In the genomic region with DNA sequence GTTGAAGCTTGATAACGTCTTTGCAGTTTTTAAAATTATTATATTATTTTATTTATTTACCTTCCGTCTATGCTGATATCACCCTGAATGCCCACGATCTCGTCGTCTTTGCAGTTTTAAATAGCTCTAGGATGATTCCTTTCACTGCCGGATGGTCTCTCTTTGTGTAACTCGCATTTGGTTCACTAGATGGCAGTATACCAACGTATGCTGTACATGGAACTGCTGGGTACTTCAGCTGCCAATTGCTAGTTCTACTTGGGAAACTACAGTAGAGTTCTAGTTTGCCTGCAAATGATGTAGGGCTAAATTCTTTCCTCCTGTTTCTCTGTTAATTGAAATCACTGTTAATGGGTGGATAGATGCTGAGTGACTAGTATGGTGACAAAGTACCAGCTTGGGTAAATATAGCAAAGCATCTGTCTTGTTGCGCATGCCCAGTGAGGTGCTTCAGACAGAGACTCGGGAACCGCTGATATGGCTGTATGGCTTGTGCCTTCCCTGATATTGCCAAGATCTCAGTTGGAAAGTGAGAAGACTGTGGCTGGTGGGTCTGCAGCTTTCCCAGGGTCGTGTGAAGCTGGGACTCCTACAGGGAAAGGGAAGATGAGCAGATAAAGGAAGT, we compare ENCODE assay signal across 9 mouse cellular contexts. TPM values are rescaled to one million over a fixed set of nuclear protein-coding genes. Genes with fewer than 3 reads are reported as not detected.
A peak's percentile ranks its signal among the peaks of the same experiment; 100 is the strongest.
DNase-seq lines count a peak whose midpoint lies in the region; ATAC-seq and TF ChIP-seq lines count a peak whose summit lies in the region.
"Had no signal": no experiment of that assay in that cellular context is flagged by ENCODE, and none has a peak within 500 bp of the region (broad histone marks: within the 10 kb centered on the region; RNA-seq: fewer than 3 reads in every experiment).

No protein-coding gene starts in this region.

- no peak overlapping the region for H3K4me3 ChIP-seq in spleen, adult 2 months (ENCODE audit: extremely low read depth, insufficient read depth, insufficient read length)
- no peak overlapping the region for H3K4me3 ChIP-seq in limb, embryonic 13.5 days
- H3K4me3 ChIP-seq: stomach, embryonic 15.5 days had no signal

- no peak overlapping the region for H3K9ac ChIP-seq in limb, embryonic 13.5 days
- H3K9ac ChIP-seq: stomach, embryonic 15.5 days had no signal

- H3K4me1 ChIP-seq in spleen, adult 2 months (ENCODE audit: control insufficient read depth, insufficient read depth, insufficient read length): no peaks in the 10 kb centered on the region
- 0 out of 2 replicates have a peak, but pooled peaks cover 3% of the 10 kb centered on the region for H3K4me1 ChIP-seq in limb, embryonic 13.5 days
- H3K4me1 ChIP-seq: stomach, embryonic 15.5 days had no signal

- no peak overlapping the region for H3K4me2 ChIP-seq in limb, embryonic 13.5 days (replicated peaks)
- H3K4me2 ChIP-seq: stomach, embryonic 15.5 days had no signal

- TF ChIP-seq CTCF in spleen, adult 2 months (IDR thresholded peaks at IDR 0.05; ENCODE audit: extremely low read depth, insufficient read depth, insufficient read length, insufficient replicate concordance): peak; percentile 18; the same call in 1 of the 2 replicates

- no peaks in the 10 kb centered on the region for H3K36me3 ChIP-seq in spleen, adult 2 months (ENCODE audit: control insufficient read depth, insufficient read depth, low read length)
- peaks cover 8% of the 10 kb centered on the region for H3K36me3 ChIP-seq in limb, embryonic 13.5 days
- H3K36me3 ChIP-seq: stomach, embryonic 15.5 days had no signal

- ATAC-seq in limb, embryonic 13.5 days (ENCODE audit: low FRiP score, low read depth): peak; percentile 59; the same call in 1 of the 2 replicates
- peak; percentile 64; the same call in 1 of the 2 replicates for ATAC-seq in neutrophil, adult 5-6 weeks (ENCODE audit: extremely low read depth, insufficient number of reproducible peaks, low FRiP score, poor library complexity, severe bottlenecking)

- no peaks in the 10 kb centered on the region for H3K27me3 ChIP-seq in spleen, adult 2 months (ENCODE audit: control insufficient read depth, insufficient read depth, low read length)
- no peaks in the 10 kb centered on the region for H3K27me3 ChIP-seq in limb, embryonic 13.5 days
- H3K27me3 ChIP-seq: stomach, embryonic 15.5 days had no signal

- H3K27ac ChIP-seq in spleen, adult 2 months (ENCODE audit: insufficient read depth, low read length): no peak overlapping the region
- no peak overlapping the region for H3K27ac ChIP-seq in limb, embryonic 13.5 days
- H3K27ac ChIP-seq: stomach, embryonic 15.5 days had no signal

- no peak for TF ChIP-seq POLR2A in spleen, adult 2 months (IDR thresholded peaks at IDR 0.05; ENCODE audit: low read depth, low read length)

- H3K9me3 ChIP-seq in limb, embryonic 13.5 days: no peaks in the 10 kb centered on the region
- H3K9me3 ChIP-seq: stomach, embryonic 15.5 days had no signal

- WGBS in spleen, adult 2 months: 31% methylated on average over 12 of the region's 12 CpGs
- 35% methylated on average over 12 of the region's 12 CpGs for WGBS in limb, embryonic 13.5 days

- DNase-seq in spleen, adult 2 months (ENCODE audit: low read depth in 1 of 2, low spot score in 2 of 2): peak; percentile 34
- no peak for DNase-seq in spleen, adult 12 weeks (ENCODE audit: low spot score)
- DNase-seq in c-Kit-positive CD71-negative TER-119-negative erythroid progenitor cells, embryonic 14.5 days (ENCODE audit: low read depth): peak; percentile 46
- DNase-seq in forelimb bud, embryonic 11.5 days (ENCODE audit: low read depth, low spot score): peak; percentile 85
- peak; percentile 80 for DNase-seq in hindlimb bud, embryonic 11.5 days (ENCODE audit: extremely low spot score, low read depth, low spot score)
- no peak for DNase-seq in urinary bladder, postnatal 10 days (ENCODE audit: low spot score)

RNA-seq across cellular contexts. Expression of gene Tvp23b, which starts 22.6 kb away (rescaled TPM):
- 5.1 and 6.2 TPM in 2 replicates for polyA plus RNA-seq in spleen, adult 2 months (2012; rRNA removed)
- 64.2 and 67.1 TPM in 2 replicates for polyA plus RNA-seq in limb, embryonic 13.5 days (2015; fragmentation: Nextera tagmentation; extraction: Ambion mirVana)
- total RNA-seq in neutrophil, adult 5-6 weeks (2017): 19.2 and 21.7 TPM in 2 replicates

RNA-seq across cellular contexts. Expression of gene Cdrt4, which starts 49.2 kb away (rescaled TPM):
- polyA plus RNA-seq in spleen, adult 2 months (2012; rRNA removed): not detected in 2 replicates
- 0.56 and 0.62 TPM in 2 replicates for polyA plus RNA-seq in limb, embryonic 13.5 days (2015; fragmentation: Nextera tagmentation; extraction: Ambion mirVana)
- total RNA-seq in neutrophil, adult 5-6 weeks (2017): not detected in 2 replicates

RNA-seq across cellular contexts. Expression of gene Fbxw10, which starts 54.9 kb away (rescaled TPM):
- polyA plus RNA-seq in spleen, adult 2 months (2012; rRNA removed): 0.69 and 1.1 TPM in 2 replicates
- polyA plus RNA-seq in limb, embryonic 13.5 days (2015; fragmentation: Nextera tagmentation; extraction: Ambion mirVana): 0.84 and 1.0 TPM in 2 replicates
- 4.3 and 5.1 TPM in 2 replicates for total RNA-seq in neutrophil, adult 5-6 weeks (2017)

Comparison
In these comparisons a context has a peak if more than half of its experiments do, and no peak if none do; other contexts are left out.
1. DNase-seq: peak in spleen, adult 2 months (2 of 2), c-Kit-positive CD71-negative TER-119-negative erythroid progenitor cells, embryonic 14.5 days (single experiment), forelimb bud, embryonic 11.5 days (single experiment) and hindlimb bud, embryonic 11.5 days (single experiment); none in spleen, adult 12 weeks (single experiment) and urinary bladder, postnatal 10 days (single experiment).